Mouse (Mus musculus): Measurements from ENCODE around the gene Il9.

Gene Il9

GRCm38 (mm10) chr13:56482146-56482545 lies at the start of gene Il9:
Il9 (minus strand) TSS chr13:56482246.
- DNase-seq (ENCODE audit: low spot score) = no peak

- DNase-seq (ENCODE audit: low spot score) = no peak
Observed at GRCm38 (mm10) chr13:56529685-56530084, 47.6 kb upstream of the Il9 start.

- DNase-seq (ENCODE audit: low spot score) = no peak
Observed at GRCm38 (mm10) chr13:56529031-56529430, 47.0 kb upstream of the Il9 start.

DNA sequence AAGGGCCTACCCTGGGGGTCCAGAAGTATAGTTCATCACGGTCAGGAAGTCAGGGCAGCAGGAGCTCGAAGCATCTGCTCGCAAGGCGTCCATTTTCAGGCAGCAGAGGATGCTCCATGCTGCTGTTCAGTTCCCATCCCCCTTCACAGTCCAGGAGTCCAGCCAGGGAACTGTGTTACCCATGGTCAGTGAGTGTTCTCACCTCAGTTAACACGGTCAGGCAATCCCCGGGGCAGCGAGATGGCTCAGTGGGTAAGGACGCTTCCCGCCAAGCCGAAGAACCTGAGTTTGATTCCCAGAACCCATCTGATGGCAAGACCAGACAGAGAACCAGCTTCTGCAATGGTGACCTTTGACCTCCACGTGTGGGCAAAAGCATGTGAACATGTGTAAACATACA lies 46.2 kb upstream of the Il9 start:
- DNase-seq (ENCODE audit: low spot score) = no peak

DNA sequence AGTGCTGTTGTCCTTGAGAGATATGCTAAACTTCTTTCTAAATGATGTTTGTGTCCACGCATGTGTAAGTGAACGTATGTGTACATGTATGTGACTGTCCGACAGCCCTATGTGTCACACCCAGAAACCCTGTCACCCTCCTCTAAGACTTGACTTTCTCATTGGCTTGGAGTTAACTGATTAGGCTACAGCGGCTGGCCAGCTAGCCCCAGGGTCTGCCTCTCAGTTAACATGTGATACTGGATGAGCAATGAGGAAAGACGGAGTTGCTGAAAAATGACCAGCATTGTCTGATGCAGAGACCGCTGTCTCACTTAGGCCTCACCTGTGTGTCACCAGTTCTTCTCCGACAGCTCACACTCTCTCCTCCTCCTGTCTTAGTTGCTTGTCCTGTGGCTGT lies 45.8 kb upstream of the Il9 start:
- DNase-seq (ENCODE audit: low spot score) = no peak

GRCm38 (mm10) chr13:56526871-56527270 lies 44.8 kb upstream of the Il9 start:
- DNase-seq (ENCODE audit: low spot score) = no peak

DNA sequence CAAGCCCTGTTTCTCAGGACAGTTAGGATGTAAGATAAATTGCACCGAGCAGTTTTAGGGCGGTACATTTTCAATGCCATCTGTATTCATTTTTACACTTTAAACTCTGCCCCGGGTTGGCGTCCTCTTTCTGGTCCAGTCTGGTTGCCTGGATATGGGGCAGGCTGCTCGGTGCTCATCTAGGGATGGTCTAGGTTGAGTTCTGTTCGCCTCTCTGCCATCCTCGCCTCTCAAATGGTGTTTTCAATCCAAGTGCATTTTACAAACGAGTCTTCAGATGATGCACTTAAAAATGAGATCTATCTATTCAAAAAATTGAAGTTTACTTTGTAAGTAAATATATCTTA lies 40.7 kb upstream of the Il9 start:
- DNase-seq (ENCODE audit: low spot score) = no peak

DNA sequence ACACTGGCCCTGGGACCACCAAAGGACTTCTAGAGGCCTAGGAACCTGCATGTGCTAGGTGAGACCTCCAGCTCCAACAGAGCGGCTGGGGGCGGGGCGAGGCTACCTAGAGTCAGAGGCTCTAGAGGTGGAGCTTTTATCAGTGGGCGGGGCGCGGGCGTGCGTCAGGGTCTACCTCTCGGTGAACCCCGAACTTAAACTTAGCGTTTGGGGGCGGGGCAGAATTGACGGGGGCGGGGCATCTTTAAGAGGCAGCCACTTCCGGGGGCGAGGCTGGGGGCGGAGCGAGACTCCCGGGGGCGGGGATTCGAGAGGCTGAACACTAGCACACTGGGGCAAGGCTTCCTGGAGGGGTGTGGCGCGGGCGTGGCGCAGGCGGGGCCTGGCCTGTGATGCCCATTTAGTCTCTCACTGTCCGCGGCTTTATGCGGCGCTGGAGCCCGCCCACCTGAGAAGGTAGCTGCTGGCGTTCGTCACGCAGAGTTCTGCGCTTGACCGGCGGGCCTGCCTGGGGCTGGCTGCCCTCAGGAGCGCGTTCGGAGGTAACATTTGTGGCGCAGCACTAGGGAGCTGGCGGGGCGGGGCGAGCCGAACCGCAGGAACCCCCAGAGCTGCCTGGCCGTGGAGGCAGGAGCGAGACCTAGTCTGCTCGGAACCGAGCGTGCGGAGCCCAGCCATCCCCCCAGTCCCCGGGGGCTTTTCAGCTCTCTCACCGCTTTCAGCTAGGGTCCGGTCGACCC lies 40.2 kb upstream of the Il9 start, which contains the start of gene Fbxl21:
Gene Fbxl21, plus strand, starts transcription at position 392 of the 740 bp plus-strand sequence.
- DNase-seq (ENCODE audit: low spot score) = peak; percentile 93

- no peak for DNase-seq (ENCODE audit: low spot score)
Observed at GRCm38 (mm10) chr13:56516816-56517215, 34.8 kb upstream of the Il9 start.

GRCm38 (mm10) chr13:56516311-56516710 lies 34.3 kb upstream of the Il9 start:
- DNase-seq (ENCODE audit: low spot score) = no peak

GRCm38 (mm10) chr13:56513595-56513994 lies 31.5 kb upstream of the Il9 start:
- DNase-seq (ENCODE audit: low spot score) = no peak

GRCm38 (mm10) chr13:56509796-56510195 lies 27.8 kb upstream of the Il9 start:
- no peak for DNase-seq (ENCODE audit: low spot score)

DNA sequence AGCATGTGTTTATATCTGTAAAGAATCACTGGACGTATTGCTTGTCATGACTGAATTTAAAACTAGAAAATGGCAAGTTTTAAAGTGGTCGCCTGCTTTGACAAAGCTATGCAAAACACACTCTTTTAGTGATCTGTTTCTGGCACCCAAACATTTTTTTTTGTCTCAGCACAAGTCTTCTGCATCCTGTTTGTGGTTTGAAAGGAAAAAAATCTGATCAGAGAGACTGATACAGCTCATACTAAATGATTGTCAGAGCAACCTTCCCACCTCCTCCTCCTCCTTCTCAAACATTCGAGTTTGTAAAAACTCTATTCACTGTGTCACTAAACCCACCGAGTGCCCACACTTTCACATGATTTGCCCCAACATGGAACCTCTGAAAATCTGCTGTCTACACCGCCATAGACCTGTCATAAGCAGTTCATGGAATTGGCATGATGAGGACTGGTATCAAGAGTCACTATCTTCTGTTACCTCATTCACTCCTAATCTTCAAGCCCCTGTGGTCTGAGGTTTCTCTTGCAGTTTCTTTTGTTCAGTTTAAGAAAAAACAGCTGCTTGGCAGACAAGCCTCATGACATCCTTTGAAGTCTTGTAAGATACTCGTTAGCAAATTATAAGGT lies 24.9 kb upstream of the Il9 start:
- DNase-seq (ENCODE audit: low spot score) = no peak

DNA sequence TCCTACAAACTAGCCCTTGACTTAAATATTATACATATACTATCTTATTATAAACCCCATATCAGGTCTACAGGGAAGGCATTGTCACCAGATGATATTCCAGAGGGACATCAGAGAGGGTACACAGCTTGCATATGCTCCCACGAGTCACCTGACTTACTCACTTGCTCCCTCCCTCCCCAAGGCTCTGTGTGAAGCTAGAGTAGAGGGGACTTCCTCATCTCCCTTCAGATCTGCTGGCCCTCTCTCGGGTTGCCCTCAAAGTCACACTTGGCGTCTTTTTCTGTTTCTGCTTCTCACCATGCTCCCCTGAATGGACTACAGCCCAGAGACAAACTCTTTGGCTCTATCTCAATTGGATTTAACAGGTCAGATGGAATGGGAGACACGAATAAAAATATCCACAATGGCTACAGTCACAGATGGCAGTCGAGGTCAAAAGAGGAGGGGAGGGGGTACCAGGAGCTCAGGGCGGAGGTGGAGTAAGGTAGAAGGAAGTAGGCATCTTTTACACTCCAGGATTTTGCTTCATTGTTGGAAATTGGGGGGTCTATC lies 19.9 kb upstream of the Il9 start:
- no peak for DNase-seq (ENCODE audit: low spot score)

DNA sequence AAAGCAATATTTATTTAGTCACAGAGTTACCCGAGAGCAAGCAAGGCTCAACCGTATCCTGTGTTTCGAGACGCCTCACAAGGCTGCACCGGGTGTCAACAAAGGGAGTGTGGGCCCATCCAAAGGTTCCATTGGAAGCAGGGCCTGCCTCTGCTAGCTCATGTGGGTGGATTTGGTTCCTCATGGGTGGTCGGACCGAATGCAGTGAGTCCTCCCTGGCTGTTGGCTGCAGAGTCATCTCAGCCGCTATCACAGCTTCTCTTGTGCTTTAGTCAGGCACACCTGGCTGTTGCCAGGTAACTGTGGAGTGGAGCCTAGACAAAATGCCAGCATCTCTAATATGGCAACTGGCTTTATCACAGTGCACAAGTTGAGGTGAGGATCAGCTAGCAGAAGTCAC lies 18.6 kb upstream of the Il9 start:
- DNase-seq (ENCODE audit: low spot score) = no peak

- DNase-seq (ENCODE audit: low spot score) = peak; percentile 25
Observed at GRCm38 (mm10) chr13:56500132-56500531, 18.1 kb upstream of the Il9 start.

DNA sequence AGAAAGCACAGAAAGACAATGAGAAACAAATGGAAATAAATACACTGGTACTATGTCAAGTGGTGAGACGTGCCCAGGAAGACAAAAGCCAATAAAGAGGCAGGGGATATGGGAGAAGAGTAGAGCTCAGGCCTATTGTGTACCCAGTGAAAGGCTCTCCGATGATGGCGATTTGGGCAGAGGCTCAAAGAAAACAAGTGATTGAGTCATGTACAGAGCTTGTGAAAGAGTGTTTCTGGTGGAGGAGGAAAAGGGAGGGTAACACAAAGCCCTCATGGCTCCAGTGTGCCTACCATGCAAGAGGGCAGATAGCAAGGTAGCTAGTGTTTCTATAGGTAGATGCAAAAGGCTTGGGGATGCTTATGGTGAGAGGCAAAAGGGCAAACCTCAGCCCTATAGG lies 12.4 kb upstream of the Il9 start:
- DNase-seq (ENCODE audit: low spot score) = no peak

DNA sequence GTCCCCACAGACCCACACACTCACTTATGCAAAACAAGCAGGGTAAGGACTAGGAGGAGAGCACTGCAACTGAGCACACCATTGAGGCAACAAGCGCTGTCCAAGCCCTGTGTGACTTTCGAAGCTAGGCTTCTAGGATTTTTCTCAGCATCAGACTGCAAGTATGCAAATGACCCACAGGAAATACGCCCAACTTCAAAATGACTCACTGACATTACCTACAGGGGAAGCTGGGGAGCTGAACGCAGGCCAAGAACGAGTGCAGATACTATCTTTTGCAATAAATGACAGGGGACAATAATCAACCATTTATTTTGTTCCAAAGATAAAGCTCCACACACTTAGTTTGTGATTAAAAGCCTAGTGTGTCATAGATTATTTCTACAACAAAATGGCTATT lies 6.0 kb upstream of the Il9 start:
- DNase-seq (ENCODE audit: low spot score) = no peak

- no peak for DNase-seq (ENCODE audit: low spot score)
Observed at GRCm38 (mm10) chr13:56478027-56478426, 4.0 kb downstream of the Il9 start.

DNA sequence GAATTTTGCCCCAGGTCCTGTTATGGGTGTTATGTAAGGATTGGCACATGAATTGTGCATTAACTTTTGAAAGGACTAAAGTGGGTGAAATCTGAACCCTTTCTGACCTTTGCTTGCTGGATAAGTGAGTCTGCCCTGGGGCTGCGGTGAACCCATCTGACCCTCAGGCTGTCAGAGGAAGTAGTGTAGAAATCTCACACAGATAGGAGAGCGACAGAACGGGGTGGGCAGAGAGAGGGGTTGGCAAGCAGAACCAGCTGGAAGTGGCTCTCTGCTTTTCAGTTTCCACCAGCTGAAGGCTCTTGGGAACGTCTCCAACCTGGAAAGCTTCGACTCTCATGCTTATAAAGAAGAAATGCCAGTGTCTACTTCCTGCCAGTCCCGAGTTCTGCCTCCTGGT lies 4.8 kb downstream of the Il9 start:
- peak; percentile 27 for DNase-seq (ENCODE audit: low spot score)

DNA sequence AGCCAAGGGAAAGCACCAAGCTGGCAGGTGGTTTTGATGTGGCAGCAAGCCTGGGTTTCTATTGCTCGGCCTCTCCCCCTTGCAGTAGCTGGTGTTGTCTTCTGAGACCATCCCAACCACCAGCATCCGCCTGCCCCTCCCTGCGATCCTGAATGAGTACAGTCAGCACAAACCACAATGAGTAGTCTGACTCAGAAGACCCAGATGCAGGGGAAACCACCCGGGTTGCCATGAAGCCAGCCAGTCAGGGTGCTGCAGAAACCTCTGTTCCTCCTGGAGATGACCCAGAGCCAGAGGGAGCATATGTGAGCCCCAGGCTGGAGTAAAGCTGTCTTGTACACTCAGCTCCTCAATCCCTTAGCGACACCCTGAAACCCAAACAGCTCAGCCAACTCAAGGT lies 5.3 kb downstream of the Il9 start:
- no peak for DNase-seq (ENCODE audit: low spot score)

DNA sequence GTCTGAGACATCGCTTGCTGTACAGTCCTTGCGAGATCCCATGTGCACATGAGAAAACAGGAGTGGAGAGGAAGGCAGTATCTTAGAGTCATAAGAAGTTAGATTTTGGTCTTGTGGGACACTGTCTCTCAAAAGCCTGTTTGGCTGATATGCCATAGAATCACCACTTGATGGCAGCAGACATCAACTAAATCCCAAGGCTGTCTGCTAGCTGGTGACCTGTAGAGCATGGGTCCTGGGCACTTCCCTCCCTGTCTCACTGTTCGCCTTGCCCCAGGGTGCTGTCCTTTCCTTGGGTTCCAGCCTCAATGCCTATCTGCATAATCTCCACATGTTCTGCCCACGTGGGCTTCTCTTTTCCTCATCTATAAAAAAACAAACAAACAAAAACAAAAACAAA lies 6.7 kb downstream of the Il9 start:
- peak; percentile 84 for DNase-seq (ENCODE audit: low spot score)

GRCm38 (mm10) chr13:56472661-56473060 lies 9.4 kb downstream of the Il9 start:
- no peak for DNase-seq (ENCODE audit: low spot score)

DNA sequence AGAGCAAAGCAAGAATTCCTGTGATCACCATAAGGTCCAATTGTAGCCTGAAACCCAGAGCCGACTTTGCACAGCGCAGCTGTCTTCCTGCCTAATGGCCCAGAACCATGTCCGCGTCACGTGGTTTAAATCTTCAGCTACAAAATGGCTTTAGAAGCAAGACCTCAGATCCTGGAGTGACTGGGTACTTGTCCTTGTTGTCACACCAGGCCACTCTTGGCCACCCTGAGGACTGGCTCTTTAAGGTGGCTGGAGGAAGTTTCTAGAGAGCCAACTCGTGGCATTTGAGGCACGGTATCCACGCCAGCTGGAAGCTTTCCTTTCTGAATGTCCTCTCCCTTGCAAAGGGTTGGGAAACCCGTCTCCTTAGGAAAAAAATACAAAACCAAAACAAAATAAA lies 10.1 kb downstream of the Il9 start:
- peak; percentile 8 for DNase-seq (ENCODE audit: low spot score)
